Mouse (Mus musculus) megakaryocyte, embryonic 14.5 days (primary cell): ENCODE results near the gene Ankrd39.

Experiments
- FLI1 ChIP-seq: IDR thresholded peaks from 2 replicates; pipeline ENCODE4 v1.6.1; 2012; ENCODE audit warnings: low read length, inconsistent platforms, mixed read lengths
- GATA1 ChIP-seq: IDR thresholded peaks from 3 replicates; pipeline ENCODE4 v1.6.1; 2012; ENCODE audit warnings: mixed read lengths, low read length, inconsistent platforms, borderline replicate concordance

DNA sequence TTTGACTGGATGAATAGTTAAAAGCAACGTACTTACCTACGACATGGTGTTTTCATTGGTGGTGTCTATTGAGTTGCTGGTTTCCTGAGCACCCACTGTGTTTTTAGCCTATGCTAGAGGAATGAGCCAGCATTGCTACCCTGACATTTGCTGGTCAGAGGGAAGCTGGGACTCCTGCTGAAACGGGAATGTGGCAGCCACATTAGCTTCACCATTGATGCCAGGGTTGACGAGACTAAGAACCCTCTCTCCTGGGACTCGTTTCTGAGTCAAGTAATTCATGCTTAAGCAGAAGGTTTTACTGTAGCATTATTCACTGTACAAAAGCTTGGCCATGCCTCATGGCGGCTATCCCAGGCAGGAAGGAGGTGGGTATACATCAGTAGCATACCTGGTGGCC is 57.6 kb downstream of the Ankrd39 start:
- no peak for TF ChIP-seq GATA1
- no peak for TF ChIP-seq FLI1
